Mouse (Mus musculus): ENCODE measurements around the gene Lrrc10b.

Gene Lrrc10b

GRCm38 (mm10) chr19:10435908-10436307 lies 21.4 kb downstream of the Lrrc10b start:
- TF ChIP-seq NANOG (IDR thresholded peaks at IDR 0.05; ENCODE audit: borderline replicate concordance, low read length) (no peak), CTCF (conservative IDR thresholded peaks at IDR 0.05; ENCODE audit: low read length) (peak; percentile 72)
- Histone ChIP-seq H3K36me3 (ENCODE audit: insufficient read depth, low read length) (peaks cover 5% of the 10 kb centered on the region; the same call in 1 of the 2 replicates), H3K9me3 (ENCODE audit: low read length) (no peaks in the 10 kb centered on the region), H3K27me3 (ENCODE audit: insufficient read depth, low read length) (peaks cover 52% of the 10 kb centered on the region), H3K4me3 (replicated peaks; ENCODE audit: low read length) (no peak overlapping the region), H3K4me1 (replicated peaks; ENCODE audit: low read depth, low read length) (peaks cover 38% of the 10 kb centered on the region)

- H3K27me3 ChIP-seq (ENCODE audit: insufficient read depth, low read length), result peaks cover 51% of the 10 kb centered on the region
- H3K36me3 ChIP-seq (ENCODE audit: insufficient read depth, low read length), result no peaks in the 10 kb centered on the region; the same call in 1 of the 2 replicates
- H3K9me3 ChIP-seq (ENCODE audit: low read length), result no peaks in the 10 kb centered on the region; the same call in 1 of the 2 replicates
- H3K4me1 ChIP-seq (replicated peaks; ENCODE audit: low read depth, low read length), result peaks cover 43% of the 10 kb centered on the region
- no peak overlapping the region for H3K4me3 ChIP-seq (replicated peaks; ENCODE audit: low read length)
- TF ChIP-seq CTCF (conservative IDR thresholded peaks at IDR 0.05; ENCODE audit: low read length) (no peak), NANOG (IDR thresholded peaks at IDR 0.05; ENCODE audit: borderline replicate concordance, low read length) (no peak), POU5F1 (IDR thresholded peaks at IDR 0.05; ENCODE audit: borderline replicate concordance, low read length) (no peak)
Measured at GRCm38 (mm10) chr19:10434927-10435326, 22.3 kb downstream of the Lrrc10b start.

GRCm38 (mm10) chr19:10433879-10434540 lies 23.3 kb downstream of the Lrrc10b start:
- Histone ChIP-seq H3K27me3 (ENCODE audit: insufficient read depth, low read length) (peaks cover 55% of the 10 kb centered on the region), H3K4me1 (replicated peaks; ENCODE audit: low read depth, low read length) (peaks cover 43% of the 10 kb centered on the region), H3K9me3 (ENCODE audit: low read length) (no peaks in the 10 kb centered on the region; the same call in 1 of the 2 replicates), H3K36me3 (ENCODE audit: insufficient read depth, low read length) (no peaks in the 10 kb centered on the region), H3K4me3 (replicated peaks; ENCODE audit: low read length) (no peak overlapping the region)
- TF ChIP-seq POU5F1 (IDR thresholded peaks at IDR 0.05; ENCODE audit: borderline replicate concordance, low read length) (no peak), NANOG (IDR thresholded peaks at IDR 0.05; ENCODE audit: borderline replicate concordance, low read length) (no peak), CTCF (conservative IDR thresholded peaks at IDR 0.05; ENCODE audit: low read length) (no peak)

GRCm38 (mm10) chr19:10433225-10433624 lies 24.0 kb downstream of the Lrrc10b start:
- Histone ChIP-seq H3K9me3 (ENCODE audit: low read length) (no peaks in the 10 kb centered on the region; the same call in 1 of the 2 replicates), H3K4me3 (replicated peaks; ENCODE audit: low read length) (no peak overlapping the region), H3K4me1 (replicated peaks; ENCODE audit: low read depth, low read length) (peaks cover 43% of the 10 kb centered on the region), H3K36me3 (ENCODE audit: insufficient read depth, low read length) (no peaks in the 10 kb centered on the region), H3K27me3 (ENCODE audit: insufficient read depth, low read length) (peaks cover 54% of the 10 kb centered on the region)
- TF ChIP-seq POU5F1 (IDR thresholded peaks at IDR 0.05; ENCODE audit: borderline replicate concordance, low read length) (no peak), NANOG (IDR thresholded peaks at IDR 0.05; ENCODE audit: borderline replicate concordance, low read length) (no peak), CTCF (conservative IDR thresholded peaks at IDR 0.05; ENCODE audit: low read length) (no peak)

GRCm38 (mm10) chr19:10431841-10432240 lies 25.4 kb downstream of the Lrrc10b start:
- TF ChIP-seq CTCF (conservative IDR thresholded peaks at IDR 0.05; ENCODE audit: low read length) (no peak), POU5F1 (IDR thresholded peaks at IDR 0.05; ENCODE audit: borderline replicate concordance, low read length) (no peak), NANOG (IDR thresholded peaks at IDR 0.05; ENCODE audit: borderline replicate concordance, low read length) (no peak)
- Histone ChIP-seq H3K9me3 (ENCODE audit: low read length) (peaks cover 9% of the 10 kb centered on the region), H3K27me3 (ENCODE audit: insufficient read depth, low read length) (peaks cover 54% of the 10 kb centered on the region), H3K36me3 (ENCODE audit: insufficient read depth, low read length) (peaks cover 10% of the 10 kb centered on the region), H3K4me1 (replicated peaks; ENCODE audit: low read depth, low read length) (peaks cover 36% of the 10 kb centered on the region), H3K4me3 (replicated peaks; ENCODE audit: low read length) (no peak overlapping the region)

- no peak for TF ChIP-seq POU5F1 (IDR thresholded peaks at IDR 0.05; ENCODE audit: borderline replicate concordance, low read length)
- no peak for TF ChIP-seq NANOG (IDR thresholded peaks at IDR 0.05; ENCODE audit: borderline replicate concordance, low read length)
- TF ChIP-seq CTCF (conservative IDR thresholded peaks at IDR 0.05; ENCODE audit: low read length), result no peak
- H3K36me3 ChIP-seq (ENCODE audit: insufficient read depth, low read length), result peaks cover 10% of the 10 kb centered on the region
- H3K27me3 ChIP-seq (ENCODE audit: insufficient read depth, low read length), result peaks cover 54% of the 10 kb centered on the region
- H3K4me3 ChIP-seq (replicated peaks; ENCODE audit: low read length), result no peak overlapping the region
- peaks cover 12% of the 10 kb centered on the region for H3K9me3 ChIP-seq (ENCODE audit: low read length)
- H3K4me1 ChIP-seq (replicated peaks; ENCODE audit: low read depth, low read length), result peaks cover 35% of the 10 kb centered on the region
Measured at GRCm38 (mm10) chr19:10431410-10431809, 25.9 kb downstream of the Lrrc10b start.

- Histone ChIP-seq H3K27me3 (ENCODE audit: insufficient read depth, low read length) (peaks cover 57% of the 10 kb centered on the region), H3K36me3 (ENCODE audit: insufficient read depth, low read length) (peaks cover 10% of the 10 kb centered on the region), H3K9me3 (ENCODE audit: low read length) (peaks cover 12% of the 10 kb centered on the region), H3K4me1 (replicated peaks; ENCODE audit: low read depth, low read length) (peaks cover 28% of the 10 kb centered on the region), H3K4me3 (replicated peaks; ENCODE audit: low read length) (no peak overlapping the region)
- TF ChIP-seq CTCF (conservative IDR thresholded peaks at IDR 0.05; ENCODE audit: low read length) (no peak), POU5F1 (IDR thresholded peaks at IDR 0.05; ENCODE audit: borderline replicate concordance, low read length) (no peak), NANOG (IDR thresholded peaks at IDR 0.05; ENCODE audit: borderline replicate concordance, low read length) (no peak)
Measured at GRCm38 (mm10) chr19:10429371-10429770, 27.9 kb downstream of the Lrrc10b start.

- H3K4me3 ChIP-seq (replicated peaks; ENCODE audit: low read length), result no peak overlapping the region
- H3K36me3 ChIP-seq (ENCODE audit: insufficient read depth, low read length), result peaks cover 10% of the 10 kb centered on the region
- H3K4me1 ChIP-seq (replicated peaks; ENCODE audit: low read depth, low read length), result peaks cover 23% of the 10 kb centered on the region
- H3K9me3 ChIP-seq (ENCODE audit: low read length), result peaks cover 12% of the 10 kb centered on the region
- TF ChIP-seq NANOG (IDR thresholded peaks at IDR 0.05; ENCODE audit: borderline replicate concordance, low read length) (no peak), POU5F1 (IDR thresholded peaks at IDR 0.05; ENCODE audit: borderline replicate concordance, low read length) (no peak), CTCF (conservative IDR thresholded peaks at IDR 0.05; ENCODE audit: low read length) (no peak)
- peaks cover 59% of the 10 kb centered on the region for H3K27me3 ChIP-seq (ENCODE audit: insufficient read depth, low read length)
Measured at GRCm38 (mm10) chr19:10427431-10427830, 29.8 kb downstream of the Lrrc10b start.
